Mouse (Mus musculus): ENCODE data around the gene Ocln.

DNA sequence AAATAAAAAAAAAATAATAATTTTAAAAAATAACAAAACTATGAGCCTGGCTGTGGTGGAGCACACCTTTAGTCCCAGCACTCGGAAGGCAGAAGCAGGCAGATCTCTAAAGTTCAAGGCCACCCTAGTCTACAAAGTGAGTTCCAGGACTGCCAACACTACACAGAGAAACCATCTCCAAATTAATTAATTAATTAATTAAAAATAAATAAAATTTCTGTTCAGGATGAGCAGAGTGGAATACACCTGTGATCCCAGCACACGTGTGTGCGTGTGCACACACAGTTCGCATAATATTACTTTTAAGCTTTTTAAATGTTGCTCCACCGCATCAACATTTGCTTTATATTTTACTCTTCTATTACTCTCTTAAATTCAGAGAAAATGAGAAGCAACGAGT, 60.9 kb downstream of the Ocln start:
- no peak for TF ChIP-seq CTCF (IDR thresholded peaks at IDR 0.05; ENCODE audit: insufficient read depth, low read length)
- no peak for TF ChIP-seq POLR2A (IDR thresholded peaks at IDR 0.05; ENCODE audit: borderline replicate concordance, extremely low read depth, low read depth, low read length)

Data from lung, adult 2 months (tissue).